Mouse (Mus musculus): ENCODE results near the gene Atg13. TPM values are rescaled to one million over a fixed set of nuclear protein-coding genes. Genes with fewer than 3 reads are reported as not detected.

Gene Atg13
- polyA plus RNA-seq, 1 experiment from 2014 or later: 20.9 TPM

DNA sequence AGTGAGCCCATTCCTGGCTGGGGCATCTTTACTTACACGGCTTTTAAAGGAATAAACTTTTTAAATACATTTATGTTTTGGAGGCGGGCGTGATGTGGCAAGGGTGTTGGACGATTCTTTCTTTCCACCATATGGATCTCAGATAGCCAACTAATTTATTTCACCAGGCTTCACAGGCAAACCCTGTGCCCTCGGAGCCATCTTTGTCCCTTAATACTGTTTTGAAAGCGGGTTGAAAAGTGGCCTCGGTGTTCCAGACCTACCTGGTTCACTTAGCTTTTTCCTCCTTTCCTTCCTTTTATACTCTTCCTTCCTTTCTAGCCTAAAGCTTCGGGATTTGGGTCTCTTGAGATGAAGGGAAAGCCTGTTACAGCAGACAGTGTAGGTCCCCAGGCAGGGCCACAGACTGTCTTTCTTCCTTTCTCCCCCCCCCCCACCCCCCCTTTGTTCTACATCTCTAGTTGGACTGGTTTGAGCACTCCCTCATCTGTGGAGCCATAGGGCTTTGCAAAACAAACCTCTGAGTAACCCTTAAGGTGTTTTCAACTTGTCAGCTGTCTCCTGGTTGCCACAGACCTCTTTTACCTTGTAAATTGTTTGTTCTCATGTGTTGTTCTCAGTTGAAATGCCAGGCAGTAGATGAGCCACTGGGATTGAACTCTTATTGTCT lies 1.0 kb upstream of the Atg13 start:
- H3K9me3 ChIP-seq (ENCODE audit: low read depth, low read length): no peaks in the 10 kb centered on the region
- TF ChIP-seq CTCF (IDR thresholded peaks at IDR 0.05; ENCODE audit: low read depth): no peak
- peaks cover 7% of the 10 kb centered on the region; the same call in 1 of the 2 replicates for H3K4me1 ChIP-seq (ENCODE audit: insufficient read depth)
- peak overlapping the region; percentile 88 for H3K27ac ChIP-seq (ENCODE audit: low read depth)
- 3% methylated on average over 8 of the region's 8 CpGs for WGBS
- no peaks in the 10 kb centered on the region for H3K27me3 ChIP-seq (ENCODE audit: insufficient read depth, low read length)
- peak overlapping the region; percentile 88 for H3K4me2 ChIP-seq
- H3K4me3 ChIP-seq (ENCODE audit: low read depth, low read length): peak overlapping the region; percentile 89
- H3K9ac ChIP-seq: peak overlapping the region; percentile 81
- H3K36me3 ChIP-seq (ENCODE audit: insufficient read depth): peaks cover 4% of the 10 kb centered on the region; the same call in 1 of the 2 replicates
- DNase-seq (no peak), ATAC-seq (ENCODE audit: insufficient read depth) (no peak)

DNA sequence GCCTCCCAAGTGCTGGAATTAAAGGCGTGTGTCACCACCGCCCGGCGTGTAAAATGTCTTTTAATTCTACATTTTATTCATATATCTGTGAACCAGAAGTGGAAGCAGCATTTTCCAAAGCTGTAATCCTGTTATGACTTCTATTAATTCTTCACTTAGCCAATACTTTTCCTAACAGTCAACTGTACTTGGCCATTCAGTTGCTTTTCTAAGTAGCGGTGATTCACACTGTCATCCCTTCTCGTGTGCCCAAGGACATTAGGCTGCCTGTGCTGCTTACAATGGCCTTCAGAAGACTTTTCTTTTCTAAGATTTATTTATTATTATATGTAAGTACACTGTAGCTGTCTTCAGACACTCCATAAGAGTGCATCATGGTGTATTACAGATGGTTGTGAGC lies 2.0 kb downstream of the Atg13 start:
- no peaks in the 10 kb centered on the region for H3K9me3 ChIP-seq (ENCODE audit: low read depth, low read length)
- peaks cover 7% of the 10 kb centered on the region; the same call in 1 of the 2 replicates for H3K4me1 ChIP-seq (ENCODE audit: insufficient read depth)
- WGBS: 89% methylated on average over 6 of the region's 6 CpGs
- no peak for TF ChIP-seq CTCF (IDR thresholded peaks at IDR 0.05; ENCODE audit: low read depth)
- no peak overlapping the region for H3K27ac ChIP-seq (ENCODE audit: low read depth)
- H3K36me3 ChIP-seq (ENCODE audit: insufficient read depth): no peaks in the 10 kb centered on the region
- no peaks in the 10 kb centered on the region for H3K27me3 ChIP-seq (ENCODE audit: insufficient read depth, low read length)
- no peak for ATAC-seq (ENCODE audit: insufficient read depth)
- no peak for DNase-seq
- H3K4me3 ChIP-seq (ENCODE audit: low read depth, low read length): no peak overlapping the region
- no peak overlapping the region for H3K9ac ChIP-seq
- H3K4me2 ChIP-seq: no peak overlapping the region

DNA sequence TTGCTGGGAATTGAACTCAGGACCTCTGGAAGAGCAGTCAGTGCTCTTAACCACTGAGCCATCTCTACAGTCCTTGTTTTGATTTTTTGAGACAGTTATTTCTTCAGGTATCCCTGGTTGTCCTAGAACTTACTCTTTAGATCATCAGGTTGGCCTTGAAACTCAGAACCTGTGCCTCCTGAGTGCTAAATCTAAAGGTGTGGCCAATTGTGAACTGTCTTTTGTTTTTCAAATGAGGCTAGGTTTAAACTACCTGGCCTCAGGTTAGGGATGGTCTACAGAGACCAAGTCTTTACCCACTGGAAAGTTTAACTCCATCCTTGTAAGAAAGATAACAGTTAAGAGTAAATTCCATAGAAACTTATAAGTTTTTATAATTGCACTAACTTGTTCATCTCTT lies 3.9 kb downstream of the Atg13 start:
- Histone ChIP-seq H3K9me3 (ENCODE audit: low read depth, low read length) (no peaks in the 10 kb centered on the region), H3K4me1 (ENCODE audit: insufficient read depth) (peaks cover 4% of the 10 kb centered on the region; the same call in 1 of the 2 replicates), H3K4me2 (no peak overlapping the region), H3K36me3 (ENCODE audit: insufficient read depth) (no peaks in the 10 kb centered on the region), H3K27me3 (ENCODE audit: insufficient read depth, low read length) (no peaks in the 10 kb centered on the region), H3K27ac (ENCODE audit: low read depth) (no peak overlapping the region), H3K4me3 (ENCODE audit: low read depth, low read length) (no peak overlapping the region), H3K9ac (no peak overlapping the region)
- DNase-seq (no peak), ATAC-seq (ENCODE audit: insufficient read depth) (no peak)
- no peak for TF ChIP-seq CTCF (IDR thresholded peaks at IDR 0.05; ENCODE audit: low read depth)

DNA sequence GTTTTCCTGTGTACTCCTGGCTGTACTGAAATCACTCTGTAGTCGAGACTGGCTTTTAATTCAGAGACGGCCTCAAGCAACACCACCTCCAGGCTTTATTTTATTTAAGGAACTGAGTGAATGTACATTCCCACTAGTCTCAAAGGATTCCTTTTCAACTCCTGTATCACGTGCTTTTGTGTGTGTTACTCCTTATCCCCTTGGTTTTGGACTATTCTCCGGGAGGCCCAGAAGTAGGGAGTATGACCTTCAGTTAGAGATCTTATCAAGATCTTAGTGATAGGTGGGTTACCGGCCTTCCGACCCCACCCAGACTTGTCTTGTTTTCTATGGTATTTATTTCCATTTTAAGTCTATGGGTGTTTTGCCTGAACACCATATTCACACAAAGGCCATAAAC lies 4.6 kb downstream of the Atg13 start:
- Histone ChIP-seq H3K9me3 (ENCODE audit: low read depth, low read length) (no peaks in the 10 kb centered on the region), H3K4me3 (ENCODE audit: low read depth, low read length) (no peak overlapping the region), H3K4me1 (ENCODE audit: insufficient read depth) (0 out of 2 replicates have a peak, but pooled peaks cover 3% of the 10 kb centered on the region), H3K4me2 (no peak overlapping the region), H3K27me3 (ENCODE audit: insufficient read depth, low read length) (no peaks in the 10 kb centered on the region), H3K27ac (ENCODE audit: low read depth) (no peak overlapping the region), H3K9ac (no peak overlapping the region), H3K36me3 (ENCODE audit: insufficient read depth) (no peaks in the 10 kb centered on the region)
- no peak for TF ChIP-seq CTCF (IDR thresholded peaks at IDR 0.05; ENCODE audit: low read depth)
- DNase-seq (no peak), ATAC-seq (ENCODE audit: insufficient read depth) (no peak)
- WGBS: 75% methylated on average over 6 of the region's 6 CpGs

DNA sequence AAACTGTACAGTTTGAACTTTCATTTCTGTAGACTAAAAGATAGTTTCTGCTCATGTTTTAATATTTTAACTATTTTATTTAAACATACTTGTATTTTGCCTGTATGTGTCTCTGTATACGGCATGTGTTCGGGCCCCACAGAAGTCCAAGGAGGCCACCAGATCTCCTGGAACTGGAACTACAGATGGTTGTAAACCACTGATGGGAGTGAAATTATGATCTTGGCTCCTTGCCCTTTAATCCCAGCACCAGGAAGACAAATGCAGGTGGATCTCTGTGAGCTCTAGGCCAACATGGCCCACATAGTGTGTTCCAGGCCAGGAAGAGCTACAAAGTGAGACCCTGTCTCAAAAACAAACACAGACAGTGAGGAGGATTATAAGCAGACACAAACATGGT lies 9.0 kb downstream of the Atg13 start:
- H3K27me3 ChIP-seq (ENCODE audit: insufficient read depth, low read length): no peaks in the 10 kb centered on the region
- H3K9ac ChIP-seq: no peak overlapping the region
- H3K36me3 ChIP-seq (ENCODE audit: insufficient read depth): no peaks in the 10 kb centered on the region
- 97% methylated on average over 2 of the region's 2 CpGs for WGBS
- H3K27ac ChIP-seq (ENCODE audit: low read depth): no peak overlapping the region
- H3K4me1 ChIP-seq (ENCODE audit: insufficient read depth): no peaks in the 10 kb centered on the region
- ATAC-seq (ENCODE audit: insufficient read depth) (no peak), DNase-seq (no peak)
- no peak overlapping the region for H3K4me3 ChIP-seq (ENCODE audit: low read depth, low read length)
- no peak overlapping the region for H3K4me2 ChIP-seq
- TF ChIP-seq CTCF (IDR thresholded peaks at IDR 0.05; ENCODE audit: low read depth): no peak
- no peaks in the 10 kb centered on the region for H3K9me3 ChIP-seq (ENCODE audit: low read depth, low read length)

DNA sequence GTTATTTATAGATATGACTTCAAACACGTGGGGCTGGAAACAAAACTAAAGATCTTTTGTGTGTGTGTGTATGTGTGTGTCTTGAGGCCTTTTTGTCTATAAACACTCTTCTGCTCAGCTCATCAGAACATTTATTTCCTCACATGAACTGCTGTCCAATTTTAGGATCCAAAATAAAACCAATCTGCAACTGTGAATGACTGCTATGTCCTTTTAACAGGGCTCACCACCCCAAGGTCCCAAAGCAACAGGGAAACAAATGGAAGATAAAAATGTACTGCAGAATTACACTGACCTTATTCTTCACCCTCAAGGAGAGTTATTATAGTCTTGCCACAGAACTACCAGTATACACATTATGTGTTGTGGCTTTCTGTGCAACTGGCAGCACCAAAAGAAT lies 11.2 kb downstream of the Atg13 start:
- no peak for TF ChIP-seq CTCF (IDR thresholded peaks at IDR 0.05; ENCODE audit: low read depth)
- Histone ChIP-seq H3K4me3 (ENCODE audit: low read depth, low read length) (no peak overlapping the region), H3K4me2 (no peak overlapping the region), H3K4me1 (ENCODE audit: insufficient read depth) (no peaks in the 10 kb centered on the region), H3K27ac (ENCODE audit: low read depth) (no peak overlapping the region), H3K27me3 (ENCODE audit: insufficient read depth, low read length) (no peaks in the 10 kb centered on the region), H3K36me3 (ENCODE audit: insufficient read depth) (no peaks in the 10 kb centered on the region; the same call in 1 of the 2 replicates), H3K9ac (no peak overlapping the region), H3K9me3 (ENCODE audit: low read depth, low read length) (no peaks in the 10 kb centered on the region)
- no peak for DNase-seq
- ATAC-seq (ENCODE audit: insufficient read depth): no peak
- 68% methylated on average over 1 of the region's 1 CpGs for WGBS

DNA sequence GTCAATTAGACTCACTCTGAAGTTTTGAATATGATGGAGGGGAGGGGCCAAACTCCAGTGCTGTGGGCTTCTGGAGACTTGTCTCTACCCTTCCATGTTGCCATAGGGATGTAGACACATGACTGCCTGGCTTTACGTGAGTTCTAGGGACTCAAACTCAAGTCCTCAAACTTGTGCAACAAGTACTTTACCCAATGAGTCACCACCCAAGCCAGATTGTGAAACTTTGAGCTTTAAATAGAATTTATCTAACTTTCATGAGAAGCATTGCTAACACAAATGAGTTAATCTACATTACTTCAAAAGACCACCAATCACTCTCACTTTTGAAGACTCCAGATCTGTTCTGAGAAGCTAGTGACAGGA lies 14.2 kb downstream of the Atg13 start:
- no peak overlapping the region for H3K4me2 ChIP-seq
- TF ChIP-seq CTCF (IDR thresholded peaks at IDR 0.05; ENCODE audit: low read depth): no peak
- no peaks in the 10 kb centered on the region for H3K4me1 ChIP-seq (ENCODE audit: insufficient read depth)
- ATAC-seq (ENCODE audit: insufficient read depth) (no peak), DNase-seq (no peak)
- H3K4me3 ChIP-seq (ENCODE audit: low read depth, low read length): no peak overlapping the region
- no peak overlapping the region for H3K27ac ChIP-seq (ENCODE audit: low read depth)
- WGBS: 79% methylated on average over 1 of the region's 1 CpGs
- peaks cover 8% of the 10 kb centered on the region for H3K36me3 ChIP-seq (ENCODE audit: insufficient read depth)
- no peak overlapping the region for H3K9ac ChIP-seq
- no peaks in the 10 kb centered on the region for H3K27me3 ChIP-seq (ENCODE audit: insufficient read depth, low read length)
- no peaks in the 10 kb centered on the region for H3K9me3 ChIP-seq (ENCODE audit: low read depth, low read length)

Data from lung, embryonic 14.5 days (tissue).